Mouse (Mus musculus): ENCODE data around the gene Nek8. TPM values are rescaled to one million over a fixed set of nuclear protein-coding genes. Genes with fewer than 3 reads are reported as not detected.

Gene Nek8
- total RNA-seq, 2 experiments from 2014 or later = 12.1 to 16.7 TPM

Other genes starting within 250 kb of the Nek8 start
- not detected in 2 replicates for gene Sez6, start 245.9 kb downstream of the Nek8 start, total RNA-seq (2015; ENCODE audit: low replicate concordance)
- gene Sez6, start 245.9 kb downstream of the Nek8 start, total RNA-seq (2017; ENCODE audit: low replicate concordance) = not detected in 2 replicates
- gene Phf12, start 193.9 kb downstream of the Nek8 start, total RNA-seq (2015; ENCODE audit: low replicate concordance) = 19.9 and 24.2 TPM in 2 replicates
- 9.8 and 11.5 TPM in 2 replicates for gene Phf12, start 193.9 kb downstream of the Nek8 start, total RNA-seq (2017; ENCODE audit: low replicate concordance)
- gene Dhrs13, start 144.4 kb downstream of the Nek8 start, total RNA-seq (2015; ENCODE audit: low replicate concordance) = 3.1 and 6.0 TPM in 2 replicates
- gene Dhrs13, start 144.4 kb downstream of the Nek8 start, total RNA-seq (2017; ENCODE audit: low replicate concordance) = 1.5 and 3.6 TPM in 2 replicates
- 14.2 and 31.5 TPM in 2 replicates for gene Flot2, start 138.7 kb downstream of the Nek8 start, total RNA-seq (2015; ENCODE audit: low replicate concordance)
- gene Flot2, start 138.7 kb downstream of the Nek8 start, total RNA-seq (2017; ENCODE audit: low replicate concordance) = 22.5 and 24.7 TPM in 2 replicates
- gene Eral1, start 96.3 kb downstream of the Nek8 start, total RNA-seq (2015; ENCODE audit: low replicate concordance) = 3.7 and 7.7 TPM in 2 replicates
- 3.9 and 7.0 TPM in 2 replicates for gene Eral1, start 96.3 kb downstream of the Nek8 start, total RNA-seq (2017; ENCODE audit: low replicate concordance)
- 10.2 and 14.8 TPM in 2 replicates for gene Fam222b, start 82.0 kb downstream of the Nek8 start, total RNA-seq (2015; ENCODE audit: low replicate concordance)
- 1.4 and 3.7 TPM in 2 replicates for gene Fam222b, start 82.0 kb downstream of the Nek8 start, total RNA-seq (2017; ENCODE audit: low replicate concordance)
- 2.1 and 3.6 TPM in 2 replicates for gene Traf4, start 11.1 kb downstream of the Nek8 start, total RNA-seq (2015; ENCODE audit: low replicate concordance)
- 3.2 and 3.5 TPM in 2 replicates for gene Traf4, start 11.1 kb downstream of the Nek8 start, total RNA-seq (2017; ENCODE audit: low replicate concordance)
- gene Tlcd1, start within 50 bp of the Nek8 start, total RNA-seq (2015; ENCODE audit: low replicate concordance) = 69.0 and 77.1 TPM in 2 replicates
- gene Tlcd1, start within 50 bp of the Nek8 start, total RNA-seq (2017; ENCODE audit: low replicate concordance) = 96.9 and 181 TPM in 2 replicates
- 792 and 815 TPM in 2 replicates for gene Rpl23a, start 6.9 kb upstream of the Nek8 start, total RNA-seq (2015; ENCODE audit: low replicate concordance)
- 585 and 685 TPM in 2 replicates for gene Rpl23a, start 6.9 kb upstream of the Nek8 start, total RNA-seq (2017; ENCODE audit: low replicate concordance)
- 7.9 TPM in 1 of 2 replicates, not detected in the other for gene Rab34, start 11.8 kb upstream of the Nek8 start, total RNA-seq (2015; ENCODE audit: low replicate concordance)
- gene Rab34, start 11.8 kb upstream of the Nek8 start, total RNA-seq (2017; ENCODE audit: low replicate concordance) = 1.3 and 9.9 TPM in 2 replicates
- 1.5 TPM in 1 of 2 replicates, not detected in the other for gene Proca1, start 16.7 kb upstream of the Nek8 start, total RNA-seq (2015; ENCODE audit: low replicate concordance)
- not detected in 2 replicates for gene Proca1, start 16.7 kb upstream of the Nek8 start, total RNA-seq (2017; ENCODE audit: low replicate concordance)
- 18.8 and 19.4 TPM in 2 replicates for gene Sdf2, start 69.1 kb upstream of the Nek8 start, total RNA-seq (2015; ENCODE audit: low replicate concordance)
- 16.7 and 25.2 TPM in 2 replicates for gene Sdf2, start 69.1 kb upstream of the Nek8 start, total RNA-seq (2017; ENCODE audit: low replicate concordance)
- gene Supt6, start 69.3 kb upstream of the Nek8 start, total RNA-seq (2015; ENCODE audit: low replicate concordance) = 9.0 and 14.8 TPM in 2 replicates
- gene Supt6, start 69.3 kb upstream of the Nek8 start, total RNA-seq (2017; ENCODE audit: low replicate concordance) = 17.5 and 22.7 TPM in 2 replicates
- 17.3 and 36.3 TPM in 2 replicates for gene 2610507B11Rik, start 85.1 kb upstream of the Nek8 start, total RNA-seq (2015; ENCODE audit: low replicate concordance)
- gene 2610507B11Rik, start 85.1 kb upstream of the Nek8 start, total RNA-seq (2017; ENCODE audit: low replicate concordance) = 23.6 and 33.3 TPM in 2 replicates
- gene BC030499, start 114.2 kb upstream of the Nek8 start, total RNA-seq (2015; ENCODE audit: low replicate concordance) = not detected in 2 replicates
- gene BC030499, start 114.2 kb upstream of the Nek8 start, total RNA-seq (2017; ENCODE audit: low replicate concordance) = 0.43 TPM in 1 of 2 replicates, not detected in the other
- 12.3 and 20.3 TPM in 2 replicates for gene Spag5, start 124.9 kb upstream of the Nek8 start, total RNA-seq (2015; ENCODE audit: low replicate concordance)
- 40.4 and 60.1 TPM in 2 replicates for gene Spag5, start 124.9 kb upstream of the Nek8 start, total RNA-seq (2017; ENCODE audit: low replicate concordance)
- not detected in 2 replicates for gene Aldoc, start 146.3 kb upstream of the Nek8 start, total RNA-seq (2015; ENCODE audit: low replicate concordance)
- 0.28 TPM in 1 of 2 replicates, not detected in the other for gene Aldoc, start 146.3 kb upstream of the Nek8 start, total RNA-seq (2017; ENCODE audit: low replicate concordance)
- 3.3 and 10.0 TPM in 2 replicates for gene Pigs, start 151.7 kb upstream of the Nek8 start, total RNA-seq (2015; ENCODE audit: low replicate concordance)
- gene Pigs, start 151.7 kb upstream of the Nek8 start, total RNA-seq (2017; ENCODE audit: low replicate concordance) = 2.5 and 3.6 TPM in 2 replicates
- 17.1 and 20.9 TPM in 2 replicates for gene Unc119, start 166.8 kb upstream of the Nek8 start, total RNA-seq (2015; ENCODE audit: low replicate concordance)
- 9.6 and 15.0 TPM in 2 replicates for gene Unc119, start 166.8 kb upstream of the Nek8 start, total RNA-seq (2017; ENCODE audit: low replicate concordance)
- gene Foxn1, start 209.9 kb upstream of the Nek8 start, total RNA-seq (2015; ENCODE audit: low replicate concordance) = not detected in 2 replicates
- not detected in 2 replicates for gene Foxn1, start 209.9 kb upstream of the Nek8 start, total RNA-seq (2017; ENCODE audit: low replicate concordance)
- 1.0 TPM in 1 of 2 replicates, not detected in the other for gene Slc13a2, start 245.5 kb upstream of the Nek8 start, total RNA-seq (2015; ENCODE audit: low replicate concordance)
- gene Slc13a2, start 245.5 kb upstream of the Nek8 start, total RNA-seq (2017; ENCODE audit: low replicate concordance) = not detected in 2 replicates